Mouse (Mus musculus) frontal cortex, postnatal 10 days (tissue): Measurements from ENCODE around the gene Limk1.
A peak's percentile ranks its signal among the peaks of the same experiment; 100 is the strongest.

ENCODE experiments used
- DNase-seq, 2 experiments: peaks; one replicate each; pipeline ENCODE4 v3.0.0; 2022; ENCODE audit warnings: low spot score in 2 of 2, mixed read lengths in 1 of 2

The Limk1 gene

DNA sequence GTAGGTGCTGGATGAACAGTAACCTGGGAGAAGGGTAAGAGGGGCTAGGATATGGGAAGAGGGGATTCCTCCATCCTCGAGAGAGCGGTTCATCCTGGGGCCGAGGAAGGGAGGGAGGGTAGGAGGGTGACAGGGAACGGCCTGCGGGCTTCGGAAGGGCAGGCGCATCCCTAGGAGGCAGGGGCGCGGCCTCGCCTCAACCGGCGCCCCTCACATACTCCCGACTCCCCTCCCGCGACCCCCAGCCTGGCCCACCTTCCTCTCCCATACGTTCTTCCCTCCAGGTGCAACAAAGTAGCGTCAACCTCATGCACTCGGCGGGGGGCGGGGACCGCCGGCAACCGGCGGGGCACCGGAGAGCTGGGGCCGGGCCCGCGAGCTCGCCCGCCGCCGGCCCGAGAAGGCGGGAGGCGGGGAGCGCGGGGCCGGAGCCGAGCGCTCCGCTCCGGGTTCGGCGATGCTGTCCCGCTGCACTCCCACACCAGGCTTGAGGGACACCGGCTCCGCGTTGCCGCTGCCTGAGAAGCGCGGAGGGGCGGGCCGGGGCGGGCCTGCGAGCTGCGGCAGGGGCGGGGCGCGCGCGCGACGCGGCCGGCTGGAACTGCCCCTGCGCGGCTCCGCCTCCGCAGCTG, at the start of gene Limk1:
TSS of gene Limk1 (minus strand) at position 513 of the 632 bp plus-strand sequence.
- no peak for DNase-seq

DNA sequence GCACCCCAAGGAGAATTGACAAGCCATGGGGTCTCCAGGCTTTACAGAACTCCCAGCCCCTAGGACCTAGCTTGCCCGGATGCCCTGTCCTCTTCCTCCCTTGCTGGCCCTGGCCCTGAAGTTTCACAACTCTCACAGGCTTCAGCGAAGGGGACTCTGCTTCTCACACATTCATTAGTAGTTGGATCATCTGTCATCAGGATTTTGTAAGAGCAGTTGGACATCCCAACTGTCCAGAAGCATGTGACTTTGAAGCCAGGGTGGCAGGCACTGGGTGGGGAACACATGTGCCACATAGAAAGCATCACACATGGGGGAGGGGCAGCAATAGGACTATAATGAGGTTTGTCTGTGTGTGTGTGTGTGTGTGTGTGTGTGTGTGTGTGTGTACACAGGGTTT, 46.5 kb upstream of the Limk1 start:
- DNase-seq = no peak

DNA sequence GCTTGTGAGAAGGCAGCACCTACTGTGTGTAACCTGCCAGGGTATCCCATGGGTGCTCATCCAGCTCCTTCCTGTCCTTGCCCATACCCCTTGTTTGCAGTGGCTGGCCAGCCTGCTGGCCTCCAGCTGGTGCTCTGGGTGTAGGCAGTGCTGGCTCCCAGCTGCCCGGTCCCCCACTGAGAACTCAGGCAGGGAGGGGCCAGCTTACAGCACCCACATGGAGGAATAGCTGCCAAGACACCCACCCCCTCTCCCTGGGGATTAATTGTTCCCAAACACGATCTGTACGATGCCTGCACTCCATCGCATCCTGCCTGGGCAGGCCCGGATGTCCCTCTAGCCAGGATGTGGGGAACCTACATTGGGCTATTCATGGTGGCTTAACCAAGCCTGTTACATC, 45.7 kb upstream of the Limk1 start:
- no peak for DNase-seq

DNA sequence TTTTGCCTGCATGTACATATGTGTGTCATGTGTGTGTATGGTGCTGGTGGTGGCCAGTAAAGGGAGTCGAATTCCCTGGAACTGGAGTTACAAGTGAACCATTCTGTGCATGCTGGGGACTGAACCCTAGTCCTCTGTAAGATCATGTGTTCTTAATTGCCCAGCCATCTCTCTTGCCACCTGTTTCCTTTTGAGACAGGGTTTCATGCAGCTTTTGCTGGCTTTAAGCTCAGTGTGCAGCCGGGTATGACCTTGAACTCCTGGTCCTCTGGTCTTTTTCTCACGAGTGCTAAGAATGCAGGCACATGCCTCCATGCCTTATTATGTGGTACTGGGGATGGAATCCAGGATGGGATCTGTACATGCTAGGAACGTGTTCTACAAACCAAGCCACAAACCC, 44.8 kb upstream of the Limk1 start:
- no peak for DNase-seq

- no peak for DNase-seq
Observed at GRCm38 (mm10) chr5:134729124-134729523, 40.7 kb upstream of the Limk1 start.

DNA sequence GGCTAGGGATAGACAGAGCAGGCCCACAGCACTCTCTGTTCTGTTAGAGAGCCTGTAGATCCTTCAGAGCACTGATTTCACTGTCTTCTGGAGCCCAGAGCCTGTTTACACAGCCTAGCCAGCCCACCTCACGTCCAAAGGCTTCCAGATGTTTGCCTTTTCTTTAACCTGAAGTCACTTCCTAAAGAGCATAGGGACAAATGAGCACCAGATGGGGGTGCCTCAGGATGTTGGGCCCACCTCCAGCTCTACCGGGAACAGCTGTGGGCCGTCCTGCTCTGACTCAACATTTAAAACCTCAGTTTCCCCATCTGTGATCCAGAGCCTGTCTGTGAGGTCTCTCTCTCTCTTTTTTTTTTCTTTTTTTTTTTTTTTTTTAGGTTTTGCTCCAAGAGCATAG, 40.1 kb upstream of the Limk1 start:
- no peak for DNase-seq

DNA sequence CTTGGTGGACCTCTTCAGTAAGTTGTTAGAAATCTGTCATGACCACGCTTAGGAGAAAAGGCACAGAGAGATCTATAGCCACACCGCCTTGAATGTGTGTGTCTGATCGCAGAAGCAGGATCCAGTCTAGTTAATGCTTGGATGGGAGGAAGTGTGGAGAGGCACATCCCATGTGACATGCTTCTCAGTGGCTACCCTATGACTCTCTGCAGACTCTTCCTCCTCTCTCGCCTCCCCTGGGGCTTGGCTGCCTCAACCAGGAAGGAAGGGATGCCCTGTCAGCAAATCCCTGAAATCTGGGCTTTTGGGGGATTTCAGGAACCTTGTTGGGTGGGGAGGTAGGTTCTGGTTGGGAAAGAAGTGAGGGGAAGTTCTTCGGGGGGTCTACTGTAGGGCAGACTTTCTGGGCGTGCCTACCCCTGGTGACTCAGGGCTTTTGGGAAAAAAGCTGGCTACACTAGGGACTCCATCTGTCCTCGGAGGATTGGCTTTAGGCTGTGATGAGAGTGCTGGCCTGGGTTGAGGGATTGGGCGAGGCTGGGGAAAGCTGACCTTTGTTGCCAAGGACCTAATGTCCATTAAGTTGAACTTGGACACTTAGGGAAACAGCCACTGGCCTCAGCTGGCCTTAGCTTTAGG, 38.7 kb upstream of the Limk1 start:
- DNase-seq = no peak

- no peak for DNase-seq
Observed at GRCm38 (mm10) chr5:134725299-134725698, 36.9 kb upstream of the Limk1 start.

DNA sequence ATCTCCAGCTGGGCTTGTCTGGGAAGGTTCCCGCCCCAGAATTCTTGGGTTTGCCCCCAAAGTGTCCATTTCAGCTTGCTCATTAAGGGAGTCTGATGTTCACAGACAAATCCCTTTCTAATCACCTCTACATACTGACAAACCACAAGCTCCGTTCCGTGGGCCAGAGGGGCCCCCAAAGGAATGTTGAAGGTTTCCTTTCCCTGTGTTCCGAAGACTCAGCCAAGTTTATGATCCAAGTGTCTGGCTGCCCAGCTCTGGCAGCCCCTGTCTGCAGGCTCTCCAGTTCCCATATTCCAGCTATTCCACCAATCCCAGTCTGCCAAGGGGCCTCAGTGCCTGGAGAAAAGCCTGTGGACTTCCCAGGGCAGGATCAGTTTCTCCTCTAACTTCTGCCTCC, 31.7 kb upstream of the Limk1 start:
- DNase-seq = no peak

DNA sequence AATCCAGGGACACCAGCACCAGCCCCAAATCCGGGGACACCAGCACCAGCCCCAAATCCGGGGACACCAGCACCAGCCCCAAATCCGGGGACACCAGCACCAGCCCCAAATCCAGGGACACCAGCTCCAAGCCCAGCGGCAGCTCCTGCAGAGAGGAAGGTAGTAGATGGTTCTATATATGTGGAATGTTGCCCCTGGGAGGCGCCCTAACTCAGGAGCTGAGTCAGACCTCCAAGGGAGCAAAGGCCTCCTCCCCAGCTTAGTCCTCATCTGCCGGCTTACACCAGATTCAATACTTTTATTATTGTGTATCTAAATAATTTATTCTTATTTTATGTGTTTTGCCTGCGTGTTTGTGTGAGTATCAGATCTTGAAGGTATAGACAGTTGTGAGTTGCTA, 22.7 kb upstream of the Limk1 start:
- no peak for DNase-seq

DNA sequence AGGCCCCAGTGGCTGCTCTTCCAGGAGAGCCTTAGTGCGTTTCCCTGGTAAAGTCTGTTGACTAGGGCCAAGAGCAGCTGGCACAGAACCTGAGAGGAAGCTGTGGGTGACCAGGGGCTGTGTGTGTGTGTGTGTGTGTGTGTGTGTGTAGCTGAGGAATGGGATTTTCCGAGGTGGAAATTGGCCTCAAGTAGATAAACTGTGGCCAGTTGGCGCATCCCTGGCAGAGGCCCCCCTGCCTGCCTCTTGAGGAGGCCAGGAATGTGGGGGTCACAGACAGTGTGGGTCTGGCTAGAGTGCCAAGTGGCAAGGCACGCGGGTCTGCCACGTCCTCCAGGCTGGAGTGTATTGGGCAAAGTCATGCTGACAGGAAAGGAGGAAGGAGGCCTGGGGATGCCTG, 20.9 kb upstream of the Limk1 start:
- DNase-seq = no peak

- DNase-seq = peak in 1 of 2 experiments; percentile 62
Observed at GRCm38 (mm10) chr5:134704157-134704556, 15.8 kb upstream of the Limk1 start.

GRCm38 (mm10) chr5:134695539-134695938, 7.1 kb upstream of the Limk1 start:
- no peak for DNase-seq

- no peak for DNase-seq
Observed at GRCm38 (mm10) chr5:134695082-134695481, 6.7 kb upstream of the Limk1 start.

DNA sequence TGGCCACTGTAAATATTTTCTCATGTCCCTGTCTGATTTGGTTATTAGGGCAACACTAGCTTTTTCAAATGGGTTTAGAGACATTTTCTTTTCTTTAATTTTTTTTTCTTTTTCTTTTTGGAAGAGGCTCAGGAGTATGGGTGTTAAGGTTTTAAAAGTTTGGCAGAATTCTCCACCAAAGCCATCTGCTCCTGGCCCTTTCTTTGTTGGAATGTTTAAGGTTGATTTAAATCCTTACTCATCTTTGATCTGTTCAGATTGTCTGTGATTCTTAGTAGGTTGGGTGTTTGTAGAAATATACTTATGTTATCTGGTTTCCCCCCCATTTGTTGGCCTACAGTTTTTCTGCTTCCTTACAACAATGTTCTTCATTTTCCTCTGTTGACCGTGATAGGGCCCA, 4.3 kb upstream of the Limk1 start:
- no peak for DNase-seq

GRCm38 (mm10) chr5:134688718-134689284, 403 bp upstream of the Limk1 start:
- DNase-seq = peak; percentile 98 to 99

DNA sequence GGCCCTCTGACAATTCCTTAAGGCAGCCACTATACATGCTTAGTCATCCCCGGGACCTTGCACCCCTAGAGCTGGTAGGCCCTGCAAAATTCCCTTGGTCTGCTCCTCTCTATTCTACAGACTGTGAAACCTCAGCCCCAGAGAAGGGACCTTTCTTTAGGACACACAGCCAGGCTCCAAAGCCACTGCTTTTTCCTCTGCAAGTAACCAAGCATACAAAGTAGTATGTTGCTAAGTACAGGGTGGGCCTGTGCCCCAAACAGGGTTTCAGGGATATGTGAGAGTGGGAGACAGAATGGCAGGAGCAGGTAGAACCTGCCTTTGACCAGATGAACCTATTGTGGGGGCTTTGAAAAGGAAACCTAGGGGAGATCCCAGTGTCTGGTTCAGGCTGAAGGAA, 1.2 kb downstream of the Limk1 start:
- no peak for DNase-seq

GRCm38 (mm10) chr5:134686541-134686940, 1.9 kb downstream of the Limk1 start:
- no peak for DNase-seq

- no peak for DNase-seq
Observed at GRCm38 (mm10) chr5:134684398-134684797, 4.0 kb downstream of the Limk1 start.

- no peak for DNase-seq
Observed at GRCm38 (mm10) chr5:134683813-134684212, 4.6 kb downstream of the Limk1 start.

- no peak for DNase-seq
Observed at GRCm38 (mm10) chr5:134680238-134680637, 8.2 kb downstream of the Limk1 start.

GRCm38 (mm10) chr5:134678827-134679546, 9.4 kb downstream of the Limk1 start:
- DNase-seq = no peak

DNA sequence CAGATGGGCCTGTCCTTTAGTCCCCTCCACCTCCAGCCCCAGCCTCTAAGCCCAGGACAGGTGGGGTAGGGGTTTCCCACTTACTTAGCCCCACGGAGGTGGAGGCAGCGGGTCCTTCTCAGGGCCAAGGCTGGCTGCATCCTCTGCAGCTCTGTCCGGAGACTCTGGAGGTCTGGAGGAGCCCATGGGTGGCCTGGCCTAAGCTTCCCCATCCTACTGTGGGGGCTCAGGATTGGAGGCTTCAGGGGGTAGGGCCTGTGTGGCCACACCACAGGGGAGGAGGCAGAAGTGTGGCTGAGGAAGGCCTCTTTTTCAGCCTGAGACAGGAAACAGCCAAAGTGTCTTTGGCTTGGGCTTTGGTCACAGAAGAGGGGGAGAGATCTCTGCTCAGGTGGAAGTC, 10.4 kb downstream of the Limk1 start:
- no peak for DNase-seq
